ENCODE assay signal across 30 mouse cellular contexts in the genomic region with DNA sequence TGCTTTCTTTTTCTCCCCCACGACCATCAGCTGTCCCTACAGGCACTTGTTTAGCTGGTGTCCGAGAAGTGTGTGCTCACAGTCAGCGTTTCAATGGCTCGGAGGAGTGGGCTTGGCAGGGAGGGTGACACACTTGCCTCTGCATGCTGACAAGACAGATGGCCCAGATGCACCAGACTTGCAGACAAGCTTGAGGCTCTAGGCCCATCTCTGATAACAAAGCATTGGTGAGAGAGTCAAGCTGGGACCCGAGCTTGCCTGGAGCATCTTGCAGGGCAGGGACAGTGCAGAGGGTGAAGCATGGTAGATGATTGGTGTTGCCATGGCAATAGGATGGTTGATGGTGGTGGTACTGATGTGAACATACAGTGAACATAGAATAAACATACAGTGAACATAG. TPM values are rescaled to one million over a fixed set of nuclear protein-coding genes. Genes with fewer than 3 reads are reported as not detected.
DNase-seq lines count a peak whose midpoint lies in the region; ATAC-seq and TF ChIP-seq lines count a peak whose summit lies in the region.
"Had no signal": no experiment of that assay in that cellular context is flagged by ENCODE, and none has a peak within 500 bp of the region (broad histone marks: within the 10 kb centered on the region; RNA-seq: fewer than 3 reads in every experiment).

No protein-coding gene starts in this region.

- no peaks in the 10 kb centered on the region for H3K9me3 ChIP-seq in forebrain, embryonic 15.5 days
- H3K9me3 ChIP-seq in forebrain, embryonic 11.5 days (ENCODE audit: control insufficient read depth, low read length) = no peaks in the 10 kb centered on the region
- no peaks in the 10 kb centered on the region for H3K9me3 ChIP-seq in midbrain, embryonic 11.5 days (ENCODE audit: control insufficient read depth, low read length)
- H3K9me3 ChIP-seq in midbrain, embryonic 10.5 days (replicated peaks) = no peaks in the 10 kb centered on the region; the same call in 1 of the 2 replicates
- no peaks in the 10 kb centered on the region for H3K9me3 ChIP-seq in hindbrain, postnatal 0 days (ENCODE audit: low read length)
- no peaks in the 10 kb centered on the region for H3K9me3 ChIP-seq in midbrain, postnatal 0 days (ENCODE audit: low read length)
- H3K9me3 ChIP-seq: embryonic facial prominence, embryonic 12.5 days; lung, embryonic 15.5 days had no signal

- peaks cover 29% of the 10 kb centered on the region for H3K4me1 ChIP-seq in forebrain, embryonic 15.5 days
- peaks cover 12% of the 10 kb centered on the region for H3K4me1 ChIP-seq in forebrain, embryonic 11.5 days (replicated peaks; ENCODE audit: control insufficient read depth, insufficient read depth, low read length)
- H3K4me1 ChIP-seq in midbrain, embryonic 11.5 days (ENCODE audit: control insufficient read depth, insufficient read depth, low read length) = peaks cover 19% of the 10 kb centered on the region
- H3K4me1 ChIP-seq in midbrain, embryonic 10.5 days = peaks cover 35% of the 10 kb centered on the region
- peaks cover 21% of the 10 kb centered on the region for H3K4me1 ChIP-seq in hindbrain, postnatal 0 days (ENCODE audit: insufficient read depth, low read length)
- H3K4me1 ChIP-seq in midbrain, postnatal 0 days (ENCODE audit: insufficient read depth, low read length) = peaks cover 26% of the 10 kb centered on the region
- H3K4me1 ChIP-seq: lung, embryonic 15.5 days had no signal

- no peak overlapping the region for H3K9ac ChIP-seq in forebrain, embryonic 15.5 days (replicated peaks)
- H3K9ac ChIP-seq in forebrain, embryonic 11.5 days (ENCODE audit: low read length) = no peak overlapping the region
- H3K9ac ChIP-seq in midbrain, embryonic 11.5 days (ENCODE audit: low read length) = no peak overlapping the region
- H3K9ac ChIP-seq in hindbrain, postnatal 0 days (replicated peaks; ENCODE audit: low read length) = no peak overlapping the region
- no peak overlapping the region for H3K9ac ChIP-seq in midbrain, postnatal 0 days (replicated peaks; ENCODE audit: low read length, poor library complexity, severe bottlenecking)
- H3K9ac ChIP-seq: embryonic facial prominence, embryonic 12.5 days; heart, embryonic 13.5 days; liver, embryonic 14.5 days; lung, embryonic 15.5 days; neural tube, embryonic 12.5 days had no signal

- no peak for TF ChIP-seq CTCF in hindbrain, postnatal 0 days (IDR thresholded peaks at IDR 0.05; ENCODE audit: low read depth)
- TF ChIP-seq CTCF in midbrain, postnatal 0 days (IDR thresholded peaks at IDR 0.05) = no peak
- TF ChIP-seq CTCF in left cerebral cortex, adult 2 months (IDR thresholded peaks at IDR 0.05) = no peak

- DNase-seq in forebrain, embryonic 11.5 days (ENCODE audit: low spot score) = no peak
- DNase-seq in midbrain, embryonic 11.5 days (ENCODE audit: low spot score, missing footprints) = peak; percentile 80
- DNase-seq in midbrain, embryonic 10.5 days (ENCODE audit: low spot score) = no peak
- DNase-seq in hindbrain, postnatal 0 days (ENCODE audit: low spot score) = peak; percentile 52
- peak; percentile 63 for DNase-seq in midbrain, postnatal 0 days (ENCODE audit: low spot score)
- DNase-seq in left cerebral cortex, adult 2 months (ENCODE audit: extremely low spot score in 1 of 2, low spot score in 2 of 2) = no peak
- DNase-seq: adrenal gland, postnatal 36 days; B cell, adult 2 months; cerebellum, adult 18-20 months; gastrocnemius, postnatal 14 days; heart, adult 18-20 months; kidney, postnatal 4 days; right cerebral cortex, postnatal 25 days; thymus, postnatal 36 days had no signal

- no peak overlapping the region for H3K4me2 ChIP-seq in forebrain, embryonic 15.5 days (replicated peaks)
- H3K4me2 ChIP-seq in forebrain, embryonic 11.5 days (ENCODE audit: low read depth, low read length, severe bottlenecking) = no peak overlapping the region
- H3K4me2 ChIP-seq in midbrain, embryonic 11.5 days = no peak overlapping the region
- no peak overlapping the region for H3K4me2 ChIP-seq in hindbrain, postnatal 0 days (ENCODE audit: low read depth, low read length)
- no peak overlapping the region for H3K4me2 ChIP-seq in midbrain, postnatal 0 days (ENCODE audit: low read depth, low read length, poor library complexity, severe bottlenecking)
- H3K4me2 ChIP-seq: embryonic facial prominence, embryonic 12.5 days; heart, embryonic 13.5 days; lung, embryonic 15.5 days; neural tube, embryonic 12.5 days had no signal

- ATAC-seq in forebrain, embryonic 15.5 days (replicated peaks) = no peak
- ATAC-seq in forebrain, embryonic 11.5 days (replicated peaks; ENCODE audit: low FRiP score) = no peak
- ATAC-seq in midbrain, embryonic 11.5 days (ENCODE audit: low FRiP score) = no peak
- ATAC-seq in hindbrain, postnatal 0 days = peak; percentile 57; the same call in 1 of the 2 replicates
- ATAC-seq in midbrain, postnatal 0 days (ENCODE audit: low FRiP score) = no peak

- no peaks in the 10 kb centered on the region for H3K36me3 ChIP-seq in forebrain, embryonic 15.5 days
- no peaks in the 10 kb centered on the region for H3K36me3 ChIP-seq in forebrain, embryonic 11.5 days (ENCODE audit: control insufficient read depth, insufficient read depth, low read length)
- no peaks in the 10 kb centered on the region for H3K36me3 ChIP-seq in midbrain, embryonic 11.5 days (ENCODE audit: control insufficient read depth, insufficient read depth, low read length)
- H3K36me3 ChIP-seq in midbrain, embryonic 10.5 days = no peaks in the 10 kb centered on the region
- no peaks in the 10 kb centered on the region for H3K36me3 ChIP-seq in hindbrain, postnatal 0 days (ENCODE audit: insufficient read depth, low read length)
- H3K36me3 ChIP-seq in midbrain, postnatal 0 days (ENCODE audit: insufficient read depth, low read length) = no peaks in the 10 kb centered on the region
- H3K36me3 ChIP-seq: embryonic facial prominence, embryonic 12.5 days; heart, embryonic 13.5 days; lung, embryonic 15.5 days; neural tube, embryonic 12.5 days had no signal

- H3K27me3 ChIP-seq in forebrain, embryonic 15.5 days = no peaks in the 10 kb centered on the region
- H3K27me3 ChIP-seq in forebrain, embryonic 11.5 days (ENCODE audit: control insufficient read depth, insufficient read depth, low read length) = no peaks in the 10 kb centered on the region
- H3K27me3 ChIP-seq in midbrain, embryonic 11.5 days (ENCODE audit: control insufficient read depth, insufficient read depth, low read length) = no peaks in the 10 kb centered on the region
- peaks cover 17% of the 10 kb centered on the region; the same call in 1 of the 2 replicates for H3K27me3 ChIP-seq in midbrain, embryonic 10.5 days (ENCODE audit: low read depth, poor library complexity, severe bottlenecking)
- H3K27me3 ChIP-seq in hindbrain, postnatal 0 days (ENCODE audit: insufficient read depth, low read length) = no peaks in the 10 kb centered on the region
- no peaks in the 10 kb centered on the region for H3K27me3 ChIP-seq in midbrain, postnatal 0 days (ENCODE audit: insufficient read depth, low read length)
- H3K27me3 ChIP-seq: lung, embryonic 15.5 days; neural tube, embryonic 12.5 days had no signal

- H3K4me3 ChIP-seq in forebrain, embryonic 15.5 days = no peak overlapping the region
- H3K4me3 ChIP-seq in forebrain, embryonic 11.5 days (ENCODE audit: low read depth, low read length) = no peak overlapping the region
- H3K4me3 ChIP-seq in midbrain, embryonic 11.5 days (ENCODE audit: low read depth, low read length) = no peak overlapping the region
- H3K4me3 ChIP-seq in midbrain, embryonic 10.5 days = no peak overlapping the region
- no peak overlapping the region for H3K4me3 ChIP-seq in hindbrain, postnatal 0 days (ENCODE audit: low read length)
- H3K4me3 ChIP-seq in midbrain, postnatal 0 days (ENCODE audit: low read depth, low read length) = no peak overlapping the region
- no peak overlapping the region for H3K4me3 ChIP-seq in left cerebral cortex, adult 2 months
- H3K4me3 ChIP-seq: embryonic facial prominence, embryonic 12.5 days; erythroblast, embryonic 14.5 days; heart, embryonic 13.5 days; lung, embryonic 15.5 days; neural tube, embryonic 12.5 days had no signal

- WGBS in forebrain, embryonic 15.5 days = 44% methylated on average over 5 of the region's 5 CpGs
- 79% methylated on average over 5 of the region's 5 CpGs for WGBS in forebrain, embryonic 11.5 days
- WGBS in midbrain, embryonic 11.5 days = 73% methylated on average over 5 of the region's 5 CpGs
- 75% methylated on average over 5 of the region's 5 CpGs for WGBS in midbrain, embryonic 10.5 days
- WGBS in hindbrain, postnatal 0 days = 32% methylated on average over 5 of the region's 5 CpGs
- 54% methylated on average over 5 of the region's 5 CpGs for WGBS in midbrain, postnatal 0 days

- intact Hi-C loops in left cerebral cortex, adult 2 months (cut with DNase I) = no loop called here

- peak overlapping the region; percentile 28; the same call in 1 of the 2 replicates for H3K27ac ChIP-seq in forebrain, embryonic 15.5 days (replicated peaks)
- H3K27ac ChIP-seq in forebrain, embryonic 11.5 days (ENCODE audit: low read depth, low read length) = no peak overlapping the region
- no peak overlapping the region for H3K27ac ChIP-seq in midbrain, embryonic 11.5 days (ENCODE audit: low read depth, low read length)
- H3K27ac ChIP-seq in midbrain, embryonic 10.5 days (replicated peaks) = no peak overlapping the region
- peak overlapping the region; percentile 51; the same call in 1 of the 2 replicates for H3K27ac ChIP-seq in hindbrain, postnatal 0 days
- peak overlapping the region; percentile 63 for H3K27ac ChIP-seq in midbrain, postnatal 0 days (ENCODE audit: low read depth, low read length)
- no peak overlapping the region for H3K27ac ChIP-seq in left cerebral cortex, adult 2 months
- H3K27ac ChIP-seq: embryonic facial prominence, embryonic 12.5 days; heart, embryonic 13.5 days; liver, embryonic 14.5 days; lung, embryonic 15.5 days; neural tube, embryonic 12.5 days had no signal

RNA-seq across cellular contexts. Expression of a gene that starts 14.6 kb away (rescaled TPM):
- 81.7 and 91.9 TPM in 2 replicates for polyA plus RNA-seq in forebrain, embryonic 15.5 days (2015; fragmentation: Nextera tagmentation; extraction: Ambion mirVana)
- polyA plus RNA-seq in forebrain, embryonic 11.5 days (2014; fragmentation: Nextera tagmentation; extraction: Ambion mirVana) = 50.7 and 54.1 TPM in 2 replicates
- 35.4 and 48.3 TPM in 2 replicates for polyA plus RNA-seq in midbrain, embryonic 11.5 days (2014; fragmentation: Nextera tagmentation; extraction: Ambion mirVana)
- polyA plus RNA-seq in midbrain, embryonic 10.5 days (2016; fragmentation: Nextera tagmentation; extraction: Ambion mirVana) = 17.7 and 22.0 TPM in 2 replicates
- 143 and 164 TPM in 2 replicates for total RNA-seq in hindbrain, postnatal 0 days (2014; rRNA removed)
- 113 and 118 TPM in 2 replicates for polyA plus RNA-seq in hindbrain, postnatal 0 days (2015; fragmentation: Nextera tagmentation; extraction: Ambion mirVana)
- total RNA-seq in midbrain, postnatal 0 days (2014; rRNA removed) = 167 and 192 TPM in 2 replicates
- polyA plus RNA-seq in midbrain, postnatal 0 days (2015; fragmentation: Nextera tagmentation; extraction: Ambion mirVana) = 153 and 162 TPM in 2 replicates
- 100 to 1,000 TPM; 180 to 183 TPM for total RNA-seq in left cerebral cortex, adult 2 months (2021)
- total RNA-seq: monocyte, adult 5-6 weeks had no signal
- polyA plus RNA-seq: erythroblast, embryonic 14.5 days had no signal

RNA-seq across cellular contexts. Expression of a gene that starts 40.0 kb away (rescaled TPM):
- 0.84 and 1.0 TPM in 2 replicates for polyA plus RNA-seq in forebrain, embryonic 15.5 days (2015; fragmentation: Nextera tagmentation; extraction: Ambion mirVana)
- not detected in 2 replicates for polyA plus RNA-seq in forebrain, embryonic 11.5 days (2014; fragmentation: Nextera tagmentation; extraction: Ambion mirVana)
- polyA plus RNA-seq in midbrain, embryonic 11.5 days (2014; fragmentation: Nextera tagmentation; extraction: Ambion mirVana) = not detected in 2 replicates
- 0.06 and 0.12 TPM in 2 replicates for polyA plus RNA-seq in midbrain, embryonic 10.5 days (2016; fragmentation: Nextera tagmentation; extraction: Ambion mirVana)
- total RNA-seq in hindbrain, postnatal 0 days (2014; rRNA removed) = not detected in 2 replicates
- polyA plus RNA-seq in hindbrain, postnatal 0 days (2015; fragmentation: Nextera tagmentation; extraction: Ambion mirVana) = 0.25 and 0.58 TPM in 2 replicates
- total RNA-seq in midbrain, postnatal 0 days (2014; rRNA removed) = not detected in 2 replicates
- polyA plus RNA-seq in midbrain, postnatal 0 days (2015; fragmentation: Nextera tagmentation; extraction: Ambion mirVana) = 0.29 and 0.39 TPM in 2 replicates
- not detected for total RNA-seq in left cerebral cortex, adult 2 months (2021)
- total RNA-seq: adrenal gland, postnatal 36 days; gastrocnemius, postnatal 14 days; heart, adult 18-20 months; heart, postnatal 25 days; layer of hippocampus, postnatal 14 days; left cerebral cortex, postnatal 14 days; monocyte, adult 5-6 weeks had no signal
- polyA plus RNA-seq: embryonic facial prominence, embryonic 12.5 days; erythroblast, embryonic 14.5 days; heart, embryonic 13.5 days; intestine, embryonic 14.5 days; kidney, embryonic 14.5 days; limb, embryonic 14.5 days; liver, embryonic 14.5 days; lung, embryonic 15.5 days; spleen, adult 2 months; stomach, embryonic 14.5 days had no signal

RNA-seq across cellular contexts. Expression of a gene that starts 53.4 kb away (rescaled TPM):
- polyA plus RNA-seq in forebrain, embryonic 15.5 days (2015; fragmentation: Nextera tagmentation; extraction: Ambion mirVana) = 0.08 and 0.27 TPM in 2 replicates
- 0.29 TPM in 1 of 2 replicates, not detected in the other for polyA plus RNA-seq in forebrain, embryonic 11.5 days (2014; fragmentation: Nextera tagmentation; extraction: Ambion mirVana)
- polyA plus RNA-seq in midbrain, embryonic 11.5 days (2014; fragmentation: Nextera tagmentation; extraction: Ambion mirVana) = not detected in 2 replicates
- polyA plus RNA-seq in midbrain, embryonic 10.5 days (2016; fragmentation: Nextera tagmentation; extraction: Ambion mirVana) = 0.26 and 0.34 TPM in 2 replicates
- total RNA-seq in hindbrain, postnatal 0 days (2014; rRNA removed) = not detected in 2 replicates
- 0.06 TPM in 1 of 2 replicates, not detected in the other for polyA plus RNA-seq in hindbrain, postnatal 0 days (2015; fragmentation: Nextera tagmentation; extraction: Ambion mirVana)
- total RNA-seq in midbrain, postnatal 0 days (2014; rRNA removed) = not detected in 2 replicates
- polyA plus RNA-seq in midbrain, postnatal 0 days (2015; fragmentation: Nextera tagmentation; extraction: Ambion mirVana) = 0.12 TPM in 1 of 2 replicates, not detected in the other
- total RNA-seq in left cerebral cortex, adult 2 months (2021) = not detected
- total RNA-seq: adrenal gland, postnatal 36 days; gastrocnemius, postnatal 14 days; heart, adult 18-20 months; heart, postnatal 25 days; layer of hippocampus, postnatal 14 days; left cerebral cortex, postnatal 14 days; monocyte, adult 5-6 weeks had no signal
- polyA plus RNA-seq: spleen, adult 2 months had no signal

Comparison
In these comparisons a context has a peak if more than half of its experiments do, and no peak if none do; other contexts are left out.
1. H3K27ac ChIP-seq: peak in forebrain, embryonic 15.5 days (single experiment), hindbrain, postnatal 0 days (single experiment) and midbrain, postnatal 0 days (single experiment); none in forebrain, embryonic 11.5 days (single experiment), midbrain, embryonic 11.5 days (single experiment), midbrain, embryonic 10.5 days (single experiment) and left cerebral cortex, adult 2 months (single experiment).
2. DNase-seq: peak in midbrain, embryonic 11.5 days (single experiment), hindbrain, postnatal 0 days (single experiment) and midbrain, postnatal 0 days (single experiment); none in forebrain, embryonic 11.5 days (single experiment), midbrain, embryonic 10.5 days (single experiment) and left cerebral cortex, adult 2 months (0 of 2).